Mouse (Mus musculus): Measurements from ENCODE around the gene Mettl5.
A peak's percentile ranks its signal among the peaks of the same experiment; 100 is the strongest.
"Not testable (repeated sequence)": the region's sequence is repeated elsewhere in the genome, so short reads cannot be mapped to it uniquely, and the experiment has no call there.

Gene Mettl5

GRCm38 (mm10) chr2:69885451-69886305, at the start of gene Mettl5:
Mettl5 (minus strand) TSS chr2:69885615.
- peak; percentile 90 for DNase-seq (ENCODE audit: low spot score)

GRCm38 (mm10) chr2:69924943-69925342, 39.5 kb upstream of the Mettl5 start:
- DNase-seq (ENCODE audit: low spot score) = no peak

GRCm38 (mm10) chr2:69917301-69917700, 31.9 kb upstream of the Mettl5 start:
- DNase-seq (ENCODE audit: low spot score) = no peak

DNA sequence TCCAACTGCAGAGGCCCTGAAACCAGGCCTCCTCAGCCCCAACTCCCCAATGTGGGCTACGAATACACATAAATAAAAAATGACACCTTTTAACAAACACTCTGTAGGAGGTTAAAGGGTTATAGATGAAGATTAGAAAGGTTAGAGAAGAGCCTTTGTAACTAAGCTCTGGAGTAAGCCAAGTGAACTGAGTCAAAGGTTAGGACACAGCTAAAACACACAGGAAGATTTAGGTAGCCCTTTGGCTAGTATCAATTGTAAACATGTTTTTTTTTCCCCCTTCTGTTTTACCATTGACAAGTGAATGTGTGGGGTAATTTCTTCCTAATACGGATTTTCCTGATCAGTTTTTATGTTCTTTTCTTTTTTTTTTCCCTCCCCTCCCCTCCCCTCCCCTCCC, 27.4 kb upstream of the Mettl5 start:
- DNase-seq (ENCODE audit: low spot score) = no peak

GRCm38 (mm10) chr2:69907394-69907793, 22.0 kb upstream of the Mettl5 start:
- DNase-seq (ENCODE audit: low spot score) = not testable (repeated sequence)

GRCm38 (mm10) chr2:69903541-69903940, 18.1 kb upstream of the Mettl5 start:
- no peak for DNase-seq (ENCODE audit: low spot score)

DNA sequence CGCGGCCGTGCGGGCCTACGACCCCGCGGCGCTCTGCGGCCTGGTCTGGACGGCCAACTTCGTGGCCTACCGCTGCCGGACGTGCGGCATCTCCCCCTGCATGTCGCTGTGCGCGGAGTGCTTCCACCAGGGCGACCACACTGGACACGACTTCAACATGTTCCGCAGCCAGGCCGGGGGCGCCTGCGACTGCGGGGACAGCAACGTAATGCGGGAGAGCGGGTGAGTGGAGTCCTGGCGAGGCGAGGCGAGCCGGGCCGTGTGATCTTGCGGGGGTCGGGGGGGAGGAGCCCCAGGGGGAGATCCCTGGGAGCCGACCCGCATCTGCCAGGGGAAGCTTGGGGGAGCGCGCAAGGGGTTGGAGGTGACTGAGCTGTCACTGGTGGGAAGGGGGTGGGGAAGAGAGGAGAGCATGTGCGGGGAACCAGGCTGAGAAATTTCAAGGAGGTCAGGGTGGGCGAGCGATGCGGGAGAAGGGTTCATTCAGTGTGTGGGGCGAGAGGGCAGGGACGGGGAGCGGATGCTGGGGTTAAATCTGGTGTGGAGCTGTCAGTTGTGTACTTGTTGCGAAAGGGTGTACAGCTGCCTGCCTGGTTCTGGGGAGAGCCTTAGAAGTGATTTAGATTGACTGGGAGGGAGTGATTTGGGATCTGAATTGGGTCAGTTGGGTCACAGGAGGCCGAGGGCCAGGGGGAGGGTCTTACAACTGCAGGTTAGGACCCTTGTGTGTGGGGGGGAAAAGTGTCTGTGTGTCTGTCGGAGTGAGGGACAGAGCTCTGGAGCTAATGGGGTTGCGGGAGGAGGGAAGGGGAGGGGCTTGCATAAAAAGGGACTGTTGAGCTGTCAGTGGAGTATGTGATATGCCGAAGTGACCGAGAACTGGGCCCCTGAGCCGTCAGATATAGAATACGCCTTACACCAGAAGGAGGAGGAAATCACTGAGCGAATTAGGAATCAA, 12.5 kb upstream of the Mettl5 start:
- peak; percentile 38 for DNase-seq (ENCODE audit: low spot score)

DNA sequence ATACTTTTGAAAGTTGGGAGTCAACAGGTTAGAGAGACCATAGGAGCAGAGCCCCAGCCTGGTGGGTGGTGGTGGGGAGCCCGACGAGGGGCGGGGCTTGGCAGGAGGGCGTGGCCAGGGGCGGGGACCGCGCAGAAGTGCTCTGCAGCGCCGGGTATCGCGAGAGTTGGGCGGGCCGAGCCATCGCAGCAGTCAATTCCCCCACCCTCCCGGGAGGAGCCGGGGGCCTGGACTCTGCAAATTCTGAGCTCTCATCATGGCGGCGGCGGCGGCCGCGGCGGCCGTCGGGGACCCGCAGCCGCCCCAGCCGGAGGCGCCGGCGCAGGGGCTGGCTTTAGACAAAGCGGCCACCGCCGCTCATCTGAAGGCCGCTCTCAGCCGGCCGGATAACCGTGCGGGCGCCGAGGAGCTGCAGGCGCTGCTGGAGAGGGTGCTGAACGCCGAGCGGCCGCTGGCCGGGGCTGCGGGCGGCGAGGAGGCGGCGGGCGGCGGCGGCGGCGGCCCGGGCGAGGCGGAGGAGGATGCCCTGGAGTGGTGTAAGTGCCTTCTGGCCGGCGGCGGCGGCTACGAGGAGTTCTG, 11.7 kb upstream of the Mettl5 start, which contains the start of gene Ubr3:
TSS of gene Ubr3 (plus strand) at position 208 of the 579 bp plus-strand sequence.
- peak; percentile 97 for DNase-seq (ENCODE audit: low spot score)

DNA sequence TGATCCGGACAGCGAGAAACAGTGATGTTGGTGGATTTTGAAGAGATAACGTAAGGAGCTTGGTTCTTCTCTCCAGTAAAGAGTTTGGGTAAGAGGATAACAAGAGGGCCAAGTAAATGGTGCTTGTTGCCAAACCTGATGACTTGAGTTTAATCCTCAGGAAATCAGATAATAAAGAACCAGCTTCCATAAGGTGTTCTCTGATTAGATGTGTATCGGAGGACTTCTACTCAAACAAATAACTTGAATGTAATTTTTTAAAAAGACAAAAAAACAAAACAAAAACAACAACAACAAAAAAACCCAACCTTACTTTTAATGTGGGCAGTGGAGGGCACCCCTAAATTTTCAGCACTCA, 10.8 kb upstream of the Mettl5 start:
- no peak for DNase-seq (ENCODE audit: low spot score)

DNA sequence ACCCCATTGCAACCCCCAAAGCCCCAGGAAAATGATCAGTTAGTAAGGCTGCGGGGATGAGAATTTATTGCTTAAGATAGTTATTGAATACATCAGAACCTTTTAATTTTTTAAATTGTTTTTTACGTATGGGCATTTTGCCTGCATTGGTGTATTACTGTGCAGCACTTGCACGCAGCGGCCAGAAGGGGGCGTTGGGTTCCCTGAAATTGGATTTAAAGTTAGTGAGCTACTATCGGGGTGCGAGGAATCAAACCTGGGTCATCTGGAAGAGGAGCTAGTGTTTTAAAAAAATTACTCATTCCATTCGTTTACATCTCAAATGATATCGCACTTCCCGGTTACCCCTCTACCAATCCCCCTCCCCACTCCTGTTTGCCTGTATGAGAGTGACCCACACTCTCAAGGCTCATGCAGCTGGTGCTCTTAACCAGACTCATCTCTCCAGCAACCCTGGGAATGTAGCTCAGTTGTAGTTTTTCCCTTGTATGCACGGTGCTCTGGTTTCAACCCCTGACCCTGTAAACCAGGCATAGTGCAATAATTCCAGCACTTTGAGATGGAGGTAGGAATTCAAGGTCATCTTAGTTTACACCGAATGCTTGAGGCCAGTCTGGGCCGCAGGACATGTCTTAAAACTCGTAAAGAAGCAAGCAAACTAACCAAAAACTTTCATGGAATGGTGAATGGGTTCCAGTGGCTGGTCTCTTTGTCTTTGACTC, 10.2 kb upstream of the Mettl5 start:
- DNase-seq (ENCODE audit: low spot score) = peak; percentile 38

DNA sequence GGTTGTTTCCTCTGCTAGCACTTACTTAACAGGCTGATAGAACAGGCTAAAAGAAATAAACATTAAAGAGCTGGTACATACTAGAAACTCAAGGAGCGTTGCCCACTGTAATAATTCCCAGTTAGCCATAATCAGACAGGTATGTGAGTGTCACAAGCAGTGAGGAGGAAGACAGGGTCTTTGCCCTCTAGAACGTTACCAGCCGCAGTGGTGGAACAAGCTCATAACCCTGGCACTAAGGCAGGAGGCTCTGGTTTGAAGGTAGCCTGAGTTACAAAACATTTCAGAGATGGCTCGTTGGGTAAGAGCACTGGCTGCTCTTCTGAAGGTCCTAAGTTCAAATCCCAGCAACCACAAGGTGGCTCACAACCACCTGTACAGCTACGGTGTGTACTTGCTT, 8.5 kb upstream of the Mettl5 start:
- DNase-seq (ENCODE audit: low spot score) = no peak

- DNase-seq (ENCODE audit: low spot score) = no peak
Observed at GRCm38 (mm10) chr2:69893145-69893544, 7.7 kb upstream of the Mettl5 start.

GRCm38 (mm10) chr2:69890843-69891242, 5.4 kb upstream of the Mettl5 start:
- DNase-seq (ENCODE audit: low spot score) = no peak

DNA sequence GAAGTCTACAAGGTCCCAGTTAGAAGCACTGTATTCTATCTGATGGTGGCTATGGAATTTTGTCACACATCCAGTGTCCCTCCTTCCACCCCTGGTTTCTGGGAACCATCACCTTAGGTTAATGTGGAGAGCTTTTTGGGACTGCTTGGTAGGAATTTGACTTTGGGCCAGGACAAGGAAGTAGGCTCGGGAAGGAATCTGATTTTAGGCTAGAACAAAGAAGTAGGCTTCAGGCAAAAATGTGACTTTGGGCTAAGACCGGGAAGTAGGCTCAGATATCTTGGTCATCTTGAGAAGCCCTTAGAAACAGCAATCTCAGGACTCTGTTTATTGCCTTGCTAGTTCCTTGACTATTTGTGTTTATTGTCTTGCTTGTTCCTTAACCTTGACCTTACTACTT, 3.5 kb upstream of the Mettl5 start:
- no peak for DNase-seq (ENCODE audit: low spot score)

- no peak for DNase-seq (ENCODE audit: low spot score)
Observed at GRCm38 (mm10) chr2:69885050-69885449, 365 bp downstream of the Mettl5 start.

DNA sequence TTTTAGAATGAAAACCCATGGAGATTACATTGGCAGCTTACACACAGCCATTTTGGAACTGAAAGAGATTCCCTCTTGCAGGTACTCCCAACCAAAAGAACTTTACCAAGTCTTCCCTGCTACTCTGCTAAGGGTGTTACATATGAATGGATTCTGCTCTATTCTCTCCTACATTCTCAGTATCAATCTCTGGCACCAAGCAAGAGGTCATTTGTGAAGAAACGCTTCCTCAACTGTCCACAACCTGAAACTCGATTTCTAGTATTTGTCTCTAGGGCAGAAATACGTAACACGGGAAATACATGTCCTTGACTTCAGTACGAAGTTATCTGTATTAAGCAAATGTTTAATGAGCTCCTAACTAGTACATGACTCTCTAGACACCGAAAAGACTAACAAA, 834 bp downstream of the Mettl5 start:
- DNase-seq (ENCODE audit: low spot score) = no peak

- peak; percentile 26 for DNase-seq (ENCODE audit: low spot score)
Observed at GRCm38 (mm10) chr2:69883990-69884391, 1.4 kb downstream of the Mettl5 start.

GRCm38 (mm10) chr2:69862117-69862657, 23.2 kb downstream of the Mettl5 start:
- peak; percentile 6 for DNase-seq (ENCODE audit: low spot score)

DNA sequence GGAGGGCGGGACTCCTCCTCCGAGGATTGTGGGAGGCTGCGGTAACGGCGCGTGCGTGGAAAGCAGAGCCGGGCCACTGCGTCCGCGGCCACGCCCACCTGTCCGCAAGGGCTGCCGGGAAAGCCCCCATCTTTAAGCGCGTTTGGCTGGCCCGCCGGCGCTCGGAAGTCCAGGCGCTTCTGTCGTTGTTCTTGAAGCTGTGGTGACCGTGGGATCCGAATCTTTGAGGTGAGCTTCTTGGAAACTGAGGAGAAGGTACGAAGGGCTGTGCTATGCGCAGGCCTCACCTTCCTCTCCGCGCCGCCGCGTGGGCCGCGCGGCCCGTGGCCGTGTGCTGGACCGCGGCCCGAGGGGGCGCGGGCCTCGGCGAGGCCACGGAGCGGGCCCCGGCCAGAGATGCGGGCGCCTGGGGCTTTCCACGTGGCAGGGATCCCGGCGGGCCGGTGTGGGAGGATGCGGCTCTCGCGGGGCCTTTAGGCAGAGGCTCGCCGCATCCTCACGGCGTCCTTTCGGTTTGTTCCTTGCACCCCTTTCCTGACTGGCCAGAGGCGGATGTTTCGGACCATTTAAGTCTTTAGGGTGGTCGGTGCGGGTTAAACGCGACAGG, 23.8 kb downstream of the Mettl5 start, which contains the start of gene Ssb:
TSS of gene Ssb (plus strand) at position 78 of the 607 bp plus-strand sequence.
- peak; percentile 94 for DNase-seq (ENCODE audit: low spot score)

- DNase-seq (ENCODE audit: low spot score) = peak; percentile 41
Observed at GRCm38 (mm10) chr2:69860972-69861452, 24.4 kb downstream of the Mettl5 start.

DNA sequence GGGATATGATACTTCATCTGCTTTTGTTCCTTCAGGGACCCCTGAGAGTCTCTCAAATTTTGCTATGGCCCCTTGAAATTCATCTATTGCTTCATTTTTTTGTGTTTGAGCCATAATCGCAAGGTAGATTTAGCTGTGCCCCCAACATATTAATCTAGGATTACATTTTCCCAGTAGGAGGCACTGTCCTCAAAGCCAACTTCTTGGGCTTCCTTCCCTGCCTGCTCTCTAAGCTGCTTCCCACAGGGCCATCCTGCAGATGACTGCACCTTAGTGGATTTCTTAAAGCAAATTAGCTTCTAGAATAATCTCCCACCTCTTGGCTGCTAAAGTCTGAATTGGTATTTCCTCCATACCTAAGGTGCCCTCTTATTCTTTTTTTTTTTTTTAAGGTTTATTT, 27.5 kb downstream of the Mettl5 start:
- DNase-seq (ENCODE audit: low spot score) = no peak

Measured in T-cell, adult 2 months (primary cell).